Mouse (Mus musculus) CH12.LX (cell line): ENCODE measurements around the gene Ifna7. TPM values are rescaled to one million over a fixed set of nuclear protein-coding genes. Genes with fewer than 3 reads are reported as not detected.

Experiments used
- DNase-seq: peaks from one replicate; pipeline ENCODE4 v3.0.0-alpha.2; 2013; ENCODE audit errors: extremely low read depth
- H3K27ac ChIP-seq: 2 replicates; pipeline ENCODE4 v1.5.1; 2012; ENCODE audit warnings: low read depth, mild to moderate bottlenecking, control low read depth, moderate library complexity; ENCODE audit not compliant: insufficient read depth
- H3K27me3 ChIP-seq: replicated peaks from 2 replicates; pipeline ENCODE3; 2012; ENCODE audit warnings: inconsistent platforms
- H3K36me3 ChIP-seq, 2 experiments: replicated peaks in 1 of 2; 2 replicates each; pipeline versions ENCODE3 to v1.6.1; 2012; ENCODE audit warnings: inconsistent platforms in 1 of 2, low read length in 1 of 2, mild to moderate bottlenecking in 1 of 2, mixed read lengths in 1 of 2, moderate library complexity in 1 of 2; ENCODE audit not compliant: control insufficient read depth in 1 of 2, insufficient read depth in 1 of 2
- H3K4me1 ChIP-seq, 2 experiments: 2 replicates each; pipeline ENCODE4 v1.6.1; 2012; ENCODE audit warnings: inconsistent platforms in 1 of 2, moderate library complexity in 1 of 2; ENCODE audit not compliant: insufficient read depth in 2 of 2, control insufficient read depth in 1 of 2
- H3K4me2 ChIP-seq: 2 replicates; pipeline ENCODE4 v1.6.1; 2012; ENCODE audit warnings: low read depth, mild to moderate bottlenecking, control low read depth; ENCODE audit not compliant: poor library complexity, insufficient read depth, severe bottlenecking
- H3K4me3 ChIP-seq, 3 experiments: fragments of 150-350 bp in 1 of 3; sonication (generic) in 1 of 3; replicated peaks in 1 of 3; 2 replicates each; pipeline versions ENCODE3 to v1.5.1; 2011 to 2012; ENCODE audit warnings: low read depth in 2 of 3, low read length in 2 of 3, mild to moderate bottlenecking in 2 of 3, moderate library complexity in 2 of 3, control low read depth in 1 of 3, improper control_type of control experiment in 1 of 3, inconsistent platforms in 1 of 3, mixed read lengths in 1 of 3; ENCODE audit not compliant: poor library complexity in 1 of 3
- H3K79me2 ChIP-seq: replicated peaks from 2 replicates; pipeline ENCODE4 v1.6.1; 2012; ENCODE audit warnings: mild to moderate bottlenecking, moderate library complexity; ENCODE audit not compliant: control insufficient read depth, poor library complexity, insufficient read depth, severe bottlenecking; ENCODE audit errors: extremely low read depth
- H3K9ac ChIP-seq: 2 replicates; pipeline ENCODE4 v1.6.1; 2012; ENCODE audit warnings: low read depth, mild to moderate bottlenecking, control low read depth, moderate library complexity; ENCODE audit not compliant: insufficient read depth
- H3K9me3 ChIP-seq: replicated peaks from 2 replicates; pipeline ENCODE3; 2012; ENCODE audit warnings: low read length, inconsistent platforms, mixed read lengths
- BHLHE40 ChIP-seq: IDR thresholded peaks from 2 replicates; pipeline ENCODE4 v1.6.1; 2011; ENCODE audit warnings: mild to moderate bottlenecking, low read depth, low read length, improper control_type of control experiment
- CHD2 ChIP-seq: IDR thresholded peaks from 2 replicates; pipeline ENCODE4 v1.6.1; 2011; ENCODE audit warnings: low read length, improper control_type of control experiment
- CTCF ChIP-seq, 2 experiments: IDR thresholded peaks in 1 of 2; conservative IDR thresholded peaks in 1 of 2; 2 replicates each; pipeline ENCODE4 v1.5.1; 2011 to 2012; ENCODE audit warnings: low read depth in 2 of 2, low read length in 2 of 2, improper control_type of control experiment in 1 of 2, inconsistent platforms in 1 of 2, mild to moderate bottlenecking in 1 of 2, moderate library complexity in 1 of 2
- E2F4 ChIP-seq: IDR thresholded peaks from 2 replicates; pipeline ENCODE4 v1.6.1; 2011; ENCODE audit warnings: low read depth, low read length, improper control_type of control experiment; ENCODE audit not compliant: insufficient replicate concordance
- EP300 ChIP-seq: IDR thresholded peaks from 2 replicates; pipeline ENCODE4 v1.6.1; 2011; ENCODE audit warnings: low read length, improper control_type of control experiment
- ETS1 ChIP-seq: conservative IDR thresholded peaks from 2 replicates; pipeline ENCODE4 v1.6.1; 2012; ENCODE audit warnings: low read depth, mild to moderate bottlenecking, inconsistent platforms, low read length, improper control_type of control experiment, moderate library complexity
- GABPA ChIP-seq: IDR thresholded peaks from 2 replicates; pipeline ENCODE4 v1.6.1; 2012; ENCODE audit warnings: low read depth, low read length, improper control_type of control experiment, inconsistent platforms; ENCODE audit not compliant: insufficient replicate concordance
- HCFC1 ChIP-seq: IDR thresholded peaks from 2 replicates; pipeline ENCODE4 v1.6.1; 2012; ENCODE audit warnings: low read depth, mild to moderate bottlenecking, inconsistent platforms, low read length, improper control_type of control experiment
- IRF4 ChIP-seq: IDR thresholded peaks from 2 replicates; pipeline ENCODE4 v1.6.1; 2014; ENCODE audit warnings: low read depth, mild to moderate bottlenecking, inconsistent platforms, low read length, improper control_type of control experiment
- JUN ChIP-seq: IDR thresholded peaks from 2 replicates; pipeline ENCODE4 v1.6.1; 2011; ENCODE audit warnings: low read depth, mild to moderate bottlenecking, low read length, improper control_type of control experiment, moderate library complexity; ENCODE audit not compliant: insufficient read depth
- JUND ChIP-seq: conservative IDR thresholded peaks from 2 replicates; pipeline ENCODE4 v1.6.1; 2011; ENCODE audit warnings: low read depth, low read length, improper control_type of control experiment
- KAT2A ChIP-seq: IDR thresholded peaks from 2 replicates; pipeline ENCODE4 v1.6.1; 2012; ENCODE audit warnings: low read length, improper control_type of control experiment, inconsistent platforms; ENCODE audit not compliant: insufficient replicate concordance
- MAFK ChIP-seq: IDR thresholded peaks from 2 replicates; pipeline ENCODE4 v1.6.1; 2011; ENCODE audit warnings: low read length, improper control_type of control experiment; ENCODE audit not compliant: insufficient replicate concordance
- MEF2A ChIP-seq: IDR thresholded peaks from 2 replicates; pipeline ENCODE4 v1.6.1; 2014; ENCODE audit warnings: low read depth, mild to moderate bottlenecking, inconsistent platforms, low read length, improper control_type of control experiment, borderline replicate concordance
- MXI1 ChIP-seq: IDR thresholded peaks from 2 replicates; pipeline ENCODE4 v1.6.1; 2011; ENCODE audit warnings: mild to moderate bottlenecking, low read depth, low read length, improper control_type of control experiment
- NELFE ChIP-seq: IDR thresholded peaks from 2 replicates; pipeline ENCODE4 v1.6.1; 2011; ENCODE audit warnings: low read depth, low read length, improper control_type of control experiment
- NRF1 ChIP-seq: IDR thresholded peaks from 2 replicates; pipeline ENCODE4 v1.6.1; 2014; ENCODE audit warnings: low read depth, mild to moderate bottlenecking, inconsistent platforms, low read length, improper control_type of control experiment, moderate library complexity
- PAX5 ChIP-seq: IDR thresholded peaks from 2 replicates; pipeline ENCODE4 v1.6.1; 2012; ENCODE audit warnings: low read length, inconsistent platforms, mixed read lengths
- POLR2A ChIP-seq: IDR thresholded peaks from 2 replicates; pipeline ENCODE4 v1.6.1; 2011; ENCODE audit warnings: low read depth, mild to moderate bottlenecking, improper control_type of control experiment, low read length
- POLR2AphosphoS2 ChIP-seq: IDR thresholded peaks from 2 replicates; pipeline ENCODE4 v1.6.1; 2011; ENCODE audit warnings: low read depth, low read length, improper control_type of control experiment
- RAD21 ChIP-seq: IDR thresholded peaks from 2 replicates; pipeline ENCODE4 v1.6.1; 2011; ENCODE audit warnings: low read depth, mild to moderate bottlenecking, low read length, improper control_type of control experiment, moderate library complexity
- RCOR1 ChIP-seq: conservative IDR thresholded peaks from 2 replicates; pipeline ENCODE4 v1.6.1; 2012; ENCODE audit warnings: low read depth, mild to moderate bottlenecking, inconsistent platforms, low read length, improper control_type of control experiment
- SIN3A ChIP-seq: IDR thresholded peaks from 2 replicates; pipeline ENCODE4 v1.6.1; 2012; ENCODE audit warnings: low read length, improper control_type of control experiment, inconsistent platforms
- SMC3 ChIP-seq: IDR thresholded peaks from 2 replicates; pipeline ENCODE4 v1.6.1; 2011; ENCODE audit warnings: low read depth, low read length, improper control_type of control experiment
- TBP ChIP-seq: conservative IDR thresholded peaks from 2 replicates; pipeline ENCODE4 v1.6.1; 2011; ENCODE audit warnings: low read depth, low read length, improper control_type of control experiment
- TCF12 ChIP-seq: IDR thresholded peaks from 2 replicates; pipeline ENCODE4 v1.6.1; 2014; ENCODE audit warnings: low read depth, mild to moderate bottlenecking, inconsistent platforms, low read length, improper control_type of control experiment
- ZC3H11A ChIP-seq: IDR thresholded peaks from 2 replicates; pipeline ENCODE4 v1.6.1; 2012; ENCODE audit warnings: low read depth, mild to moderate bottlenecking, inconsistent platforms, low read length, improper control_type of control experiment
- ZKSCAN1 ChIP-seq: IDR thresholded peaks from 2 replicates; pipeline ENCODE4 v1.6.1; 2012; ENCODE audit warnings: low read depth, inconsistent platforms, low read length, improper control_type of control experiment, borderline replicate concordance
- ZMIZ1 ChIP-seq: IDR thresholded peaks from 2 replicates; pipeline ENCODE4 v1.6.1; 2012; ENCODE audit warnings: low read depth, mild to moderate bottlenecking, inconsistent platforms, low read length, improper control_type of control experiment
- ZNF384 ChIP-seq: IDR thresholded peaks from 2 replicates; pipeline ENCODE4 v1.6.1; 2012; ENCODE audit warnings: low read depth, low read length, improper control_type of control experiment, inconsistent platforms
- dilution Hi-C: fragments of 300-500 bp; cut with MboI; formaldehyde crosslinking; loops from 2 replicates; pipeline ENCODE4 v1.14.3; 2020; ENCODE audit warnings: low sequenced_read_pairs; ENCODE audit not compliant: extremely low pct_unique_long_range_greater_than_20kb, extremely low pct_ligation_motif_present
- in situ Hi-C: fragments of 300-500 bp; cut with MboI; formaldehyde crosslinking; loops from 3 replicates; pipeline ENCODE4 v1.14.3; 2019; ENCODE audit warnings: low sequenced_read_pairs, low pct_ligation_motif_present, low pct_unique_long_range_greater_than_20kb, mixed read lengths
- polyA plus RNA-seq: library from polyadenylated mRNA; unstranded; fragments of >175 nt; gene quantifications from 2 replicates; pipeline ENCODE4 v1.2.1, GENCODE M21; 2012; ENCODE audit warnings: low read depth; ENCODE audit not compliant: insufficient read length
- total RNA-seq, 2 experiments: library from RNA; depleted of rRNA; stranded (reverse); fragments of 300-350 nt in 1 of 2; fragments of >200 nt in 1 of 2; gene quantifications; 2 replicates each; pipeline ENCODE4 v1.2.3; 2012 to 2014

Ifna7 gene
- total and polyA plus RNA-seq, 3 experiments, result not detected

- Histone ChIP-seq H3K36me3 (no peaks in the 10 kb centered on the region), H3K4me2 (no peak within 1 kb of the TSS), H3K9ac (no peak within 1 kb of the TSS), H3K4me1 (no peaks in the 10 kb centered on the region), H3K79me2 (no peaks in the 10 kb centered on the region), H3K27ac (no peak within 1 kb of the TSS), H3K9me3 (no peaks in the 10 kb centered on the region), H3K4me3 (no peak within 1 kb of the TSS), H3K27me3 (peaks cover 49% of the 10 kb centered on the region)
- in situ Hi-C loops (no loop called here), dilution Hi-C loops (no loop called here)
- no peak for DNase-seq
- TF ChIP-seq ZMIZ1 (no peak), JUND (no peak), SIN3A (no peak), HCFC1 (no peak), MEF2A (no peak), EP300 (no peak), ZNF384 (no peak), POLR2A (no peak), JUN (no peak), POLR2AphosphoS2 (no peak), ZC3H11A (no peak), CHD2 (no peak), KAT2A (no peak), IRF4 (no peak), MXI1 (no peak), RCOR1 (no peak), PAX5 (no peak)
Observed at GRCm38 (mm10) chr4:88849698-88850097, 33.7 kb downstream of the Ifna7 start, which contains the start of gene Ifna1. TSS of gene Ifna1 (plus strand) at chr4:88850087.

GRCm38 (mm10) chr4:88851026-88851763 is 35.2 kb downstream of the Ifna7 start:
- dilution Hi-C loops (no loop called here), in situ Hi-C loops (no loop called here)
- no peaks in the 10 kb centered on the region for H3K4me1 ChIP-seq
- H3K27ac ChIP-seq, result no peak overlapping the region
- H3K9me3 ChIP-seq, result peaks cover 2% of the 10 kb centered on the region
- no peak overlapping the region for H3K4me2 ChIP-seq
- H3K4me3 ChIP-seq, result no peak overlapping the region
- TF ChIP-seq PAX5 (no peak), RAD21 (no peak), GABPA (no peak), E2F4 (no peak), ZKSCAN1 (no peak), TCF12 (no peak), NRF1 (no peak), EP300 (no peak), ZNF384 (no peak), ETS1 (no peak), TBP (no peak), SMC3 (no peak), KAT2A (no peak), CTCF (conservative IDR thresholded peaks at IDR 0.05 in 1 of 2, IDR thresholded peaks at IDR 0.05 in 1 of 2; ENCODE audit: low read depth in 2 of 2, low read length in 2 of 2) (no peak), MXI1 (no peak), MAFK (no peak), SIN3A (no peak), BHLHE40 (no peak), NELFE (no peak), CHD2 (no peak)
- no peak for DNase-seq
- no peaks in the 10 kb centered on the region for H3K36me3 ChIP-seq
- H3K9ac ChIP-seq, result no peak overlapping the region
- H3K27me3 ChIP-seq, result peaks cover 41% of the 10 kb centered on the region
- H3K79me2 ChIP-seq, result no peaks in the 10 kb centered on the region
